Mouse (Mus musculus) layer of hippocampus, postnatal 10 days (tissue): ENCODE results near the gene Atp5e. TPM values are rescaled to one million over a fixed set of nuclear protein-coding genes. Genes with fewer than 3 reads are reported as not detected.

Experiments used
- DNase-seq, 2 experiments: peaks; one replicate each; pipeline ENCODE4 v3.0.0; 2021; ENCODE audit warnings: low spot score in 2 of 2
- total RNA-seq, 2 experiments: library from RNA; stranded (reverse); gene quantifications; 2 replicates each; pipeline ENCODE4 v1.2.3; 2021

Gene Atp5e
- total RNA-seq, 2 experiments from 2014 or later: 332 to 389 TPM

DNA sequence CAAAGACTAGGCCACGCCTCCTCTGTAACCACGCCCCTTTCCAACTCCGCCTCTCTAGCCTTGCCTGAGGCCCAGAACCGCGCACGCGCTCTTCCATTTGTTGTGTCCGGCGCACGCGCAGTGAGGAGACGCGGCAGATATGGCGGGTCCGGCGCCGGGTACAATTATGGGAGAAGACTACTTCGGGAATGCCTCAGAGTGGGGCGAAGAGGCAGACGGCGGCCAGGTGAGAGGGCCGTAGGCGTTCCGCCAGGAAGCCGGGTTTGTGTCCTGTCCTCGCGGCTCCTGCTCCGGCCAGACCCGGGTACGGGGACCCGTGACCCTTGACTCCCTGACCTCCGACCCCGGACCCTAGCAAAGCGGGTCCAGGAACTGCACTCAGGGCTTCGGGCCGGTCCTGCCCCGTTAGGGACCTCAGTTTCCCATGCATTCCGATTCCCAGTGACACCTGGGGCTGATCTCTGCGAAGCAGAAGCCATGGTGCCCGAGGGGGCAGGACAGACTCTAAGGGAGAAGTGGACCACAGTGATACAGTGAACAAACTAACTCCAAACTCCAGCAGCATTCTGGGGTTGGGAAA lies 48.1 kb downstream of the Atp5e start, which contains the start of gene Nelfcd:
Gene Nelfcd, plus strand, starts transcription at position 74 of the 580 bp plus-strand sequence.
- DNase-seq: peak; percentile 93 to 96

DNA sequence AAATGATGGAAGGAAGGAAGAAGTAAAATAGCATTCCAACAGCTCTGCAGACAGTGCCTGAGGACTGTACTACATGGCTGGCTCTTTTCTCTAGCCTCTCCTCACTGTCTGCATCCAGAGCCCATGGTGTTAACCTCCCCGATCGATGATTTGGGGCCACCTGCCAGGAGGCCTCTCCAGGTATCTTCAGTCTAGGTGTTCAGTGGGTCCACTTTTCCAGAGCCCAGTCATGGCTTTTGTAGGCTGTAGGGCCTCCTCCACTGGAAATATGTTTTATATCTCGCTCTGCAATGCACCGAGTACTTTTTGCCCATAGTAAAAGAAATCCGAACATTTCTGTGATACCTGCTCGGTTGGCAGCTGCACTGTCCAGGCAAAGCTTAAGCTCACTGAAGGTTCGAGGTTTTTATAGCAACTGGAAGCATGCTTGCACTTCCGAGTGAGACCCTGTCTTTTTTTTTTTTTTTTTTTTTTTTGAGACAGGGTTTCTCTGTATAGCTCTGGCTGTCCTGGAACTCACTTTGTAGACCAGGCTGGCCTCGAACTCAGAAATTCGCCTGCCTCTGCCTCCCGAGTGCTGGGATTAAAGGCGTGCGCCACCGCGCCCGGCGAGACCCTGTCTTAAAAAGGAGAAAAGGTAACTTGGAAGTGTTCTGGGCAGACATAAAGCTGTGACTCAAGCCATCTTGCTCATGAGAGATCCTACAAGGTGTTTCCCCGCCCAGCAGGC lies 48.7 kb downstream of the Atp5e start:
- DNase-seq: no peak

DNA sequence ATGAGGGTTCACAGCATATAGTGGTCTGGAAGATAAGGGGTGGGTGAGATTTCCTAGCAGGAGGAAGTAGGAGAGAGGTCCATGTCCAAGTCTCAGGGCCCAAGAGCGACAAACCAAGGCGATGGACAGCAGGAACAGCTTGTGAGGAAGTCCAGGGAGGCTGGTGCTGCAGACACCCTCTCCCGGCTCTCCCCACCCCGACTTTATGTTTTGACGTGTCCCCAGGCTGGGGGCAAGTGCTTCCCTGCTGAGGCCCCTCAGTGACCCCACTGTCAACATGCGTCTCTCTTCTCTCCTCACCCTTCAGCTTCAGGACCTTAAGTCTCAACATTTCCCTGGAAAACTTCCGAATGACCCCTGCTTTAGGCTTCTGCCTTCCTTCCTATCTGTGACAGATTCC lies 50.8 kb downstream of the Atp5e start:
- no peak for DNase-seq

Other genes with a start within 250 kb of the Atp5e start
- gene Gnas, start 179.8 kb downstream of the Atp5e start, total RNA-seq: 1,000 to 10,000 TPM; 1,824 to 1,870 TPM
- 1 to 10 TPM; 1.3 to 1.9 TPM for gene Gm20721, start 117.4 kb downstream of the Atp5e start, total RNA-seq
- 10 to 100 TPM; 55.0 to 58.2 TPM for gene Nelfcd, start 48.3 kb downstream of the Atp5e start, total RNA-seq
- gene Ctsz, start 25.1 kb downstream of the Atp5e start, total RNA-seq: 10 to 100 TPM; 23.2 to 25.9 TPM
- gene Tubb1, start 13.4 kb downstream of the Atp5e start, total RNA-seq: not detected
- 10 to 100 TPM; 43.4 to 48.0 TPM for gene Prelid3b, start 9.0 kb upstream of the Atp5e start, total RNA-seq
- 1 to 10 TPM; 3.8 TPM for gene Zfp831, start 179.4 kb upstream of the Atp5e start, total RNA-seq